Mouse (Mus musculus) myocyte (in vitro differentiated cells): ENCODE data around the gene Dirc2. TPM values are rescaled to one million over a fixed set of nuclear protein-coding genes. Genes with fewer than 3 reads are reported as not detected.

Experiments
- H3K27me3 ChIP-seq: one replicate; pipeline ENCODE4 v1.6.1; 2011; ENCODE audit not compliant: control insufficient read depth, insufficient read depth, insufficient read length
- H3K36me3 ChIP-seq: one replicate; pipeline ENCODE4 v1.6.1; 2011; ENCODE audit not compliant: control insufficient read depth, insufficient read depth
- H3K4me2 ChIP-seq: one replicate; pipeline ENCODE4 v1.6.1; 2011; ENCODE audit warnings: low read depth, control low read depth
- H3K4me3 ChIP-seq: one replicate; pipeline ENCODE4 v1.5.1; 2011; ENCODE audit warnings: mild to moderate bottlenecking, control low read depth, moderate library complexity
- H3K79me2 ChIP-seq: one replicate; pipeline ENCODE4 v1.6.1; 2011; ENCODE audit not compliant: control insufficient read depth, insufficient read depth
- H3ac ChIP-seq: one replicate; pipeline ENCODE4 v1.6.1; 2011; ENCODE audit not compliant: control insufficient read depth, insufficient read length
- CEBPB ChIP-seq: IDR thresholded peaks from 2 replicates; pipeline ENCODE4 v1.6.1; 2011; ENCODE audit warnings: mild to moderate bottlenecking, moderate library complexity; ENCODE audit not compliant: poor library complexity, insufficient read depth, severe bottlenecking
- E2F4 ChIP-seq: IDR thresholded peaks from one replicate; pipeline ENCODE4 v1.6.1; 2011; ENCODE audit warnings: mild to moderate bottlenecking, control low read depth, moderate library complexity; ENCODE audit not compliant: insufficient read depth
- MAX ChIP-seq: IDR thresholded peaks from one replicate; pipeline ENCODE4 v1.6.1; 2011; ENCODE audit warnings: low read depth, mild to moderate bottlenecking, control low read depth
- MYOD1 ChIP-seq, 3 experiments: IDR thresholded peaks; one replicate each; pipeline ENCODE4 v1.6.1; 2011; ENCODE audit warnings: control low read depth in 2 of 3, low read depth in 2 of 3, mild to moderate bottlenecking in 2 of 3, moderate library complexity in 1 of 3; ENCODE audit not compliant: insufficient read length in 2 of 3, control insufficient read depth in 1 of 3
- MYOG ChIP-seq, 3 experiments: IDR thresholded peaks; one replicate each; pipeline ENCODE4 v1.6.1; 2011; ENCODE audit warnings: control low read depth in 2 of 3, low read depth in 2 of 3, mild to moderate bottlenecking in 2 of 3; ENCODE audit not compliant: insufficient read length in 2 of 3, control insufficient read depth in 1 of 3, insufficient read depth in 1 of 3
- POLR2A ChIP-seq: IDR thresholded peaks from one replicate; pipeline ENCODE4 v1.6.1; 2011; ENCODE audit warnings: low read depth, mild to moderate bottlenecking, control low read depth, moderate library complexity; ENCODE audit not compliant: insufficient read length
- POLR2AphosphoS2 ChIP-seq: IDR thresholded peaks from one replicate; pipeline ENCODE4 v1.6.1; 2011; ENCODE audit warnings: low read depth, control low read depth; ENCODE audit not compliant: insufficient read length
- REST ChIP-seq: IDR thresholded peaks from one replicate; pipeline ENCODE4 v1.6.1; 2011; ENCODE audit warnings: mild to moderate bottlenecking, control low read depth, moderate library complexity; ENCODE audit not compliant: insufficient read depth, insufficient read length
- SRF ChIP-seq: IDR thresholded peaks from one replicate; pipeline ENCODE4 v1.6.1; 2011; ENCODE audit warnings: low read depth; ENCODE audit not compliant: control insufficient read depth, insufficient read length
- TCF12 ChIP-seq: IDR thresholded peaks from one replicate; pipeline ENCODE4 v1.6.1; 2011; ENCODE audit warnings: mild to moderate bottlenecking, control low read depth; ENCODE audit not compliant: poor library complexity, insufficient read depth, severe bottlenecking
- TCF3 ChIP-seq: IDR thresholded peaks from one replicate; pipeline ENCODE4 v1.6.1; 2011; ENCODE audit warnings: low read depth, control low read depth; ENCODE audit not compliant: insufficient read length
- USF1 ChIP-seq: IDR thresholded peaks from one replicate; pipeline ENCODE4 v1.6.1; 2011; ENCODE audit warnings: low read depth, mild to moderate bottlenecking, control low read depth, moderate library complexity
- polyA plus RNA-seq: library from polyadenylated mRNA; unstranded; fragments of >200 nt; fragmentation: generic; extraction: Trizol; gene quantifications from one replicate; pipeline ENCODE4 v1.2.1, GENCODE M21; 2012; ENCODE audit warnings: missing spikeins

The Dirc2 gene
- polyA plus RNA-seq, 1 experiment: 19.3 TPM

DNA sequence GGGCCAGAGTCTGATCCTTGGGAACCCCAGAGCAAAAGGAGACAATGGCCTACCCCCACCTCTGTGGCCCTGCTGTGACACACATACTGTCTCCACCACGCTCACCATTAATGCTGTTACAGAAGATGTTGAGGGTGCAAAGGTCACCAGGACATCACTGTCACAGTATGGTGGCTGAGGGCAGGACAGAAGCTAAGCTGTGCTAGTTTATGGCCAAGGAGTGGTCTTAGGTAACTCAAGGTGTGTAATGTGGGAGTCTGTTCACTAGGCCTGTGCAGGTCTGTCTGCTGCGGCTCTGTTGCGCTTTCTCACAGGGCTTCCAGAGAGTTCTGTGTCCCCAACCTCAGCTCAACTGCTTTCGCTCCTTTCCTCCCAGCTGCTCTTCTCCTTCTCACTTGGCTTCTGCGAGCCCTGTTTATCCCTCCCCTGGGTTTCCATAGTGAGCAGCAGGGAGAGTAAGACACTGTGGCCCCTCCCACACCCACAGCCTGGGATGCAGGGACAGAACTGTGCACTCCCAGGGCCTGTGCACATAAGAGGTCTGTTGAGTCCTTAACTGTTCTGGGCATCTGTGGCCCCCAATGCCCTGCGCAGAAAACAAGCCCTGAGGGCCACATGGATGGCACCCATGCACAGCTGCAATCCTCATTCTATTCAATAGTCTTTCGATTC, 30.9 kb downstream of the Dirc2 start:
- no peak overlapping the region for H3K4me3 ChIP-seq
- H3K79me2 ChIP-seq: no peaks in the 10 kb centered on the region
- H3K36me3 ChIP-seq: no peaks in the 10 kb centered on the region
- no peaks in the 10 kb centered on the region for H3K27me3 ChIP-seq
- no peak overlapping the region for H3ac ChIP-seq
- TF ChIP-seq POLR2AphosphoS2: no peak
- no peak for TF ChIP-seq SRF
- TF ChIP-seq POLR2A: no peak
- no peak for TF ChIP-seq E2F4
- TF ChIP-seq USF1: no peak
- no peak for TF ChIP-seq TCF3
- no peak for TF ChIP-seq MYOG (IDR thresholded peaks at IDR 0.05; ENCODE audit: control insufficient read depth in 1 of 3, insufficient read depth in 1 of 3, insufficient read length in 2 of 3, low read depth in 2 of 3)
- no peak for TF ChIP-seq TCF12
- TF ChIP-seq REST: no peak
- no peak overlapping the region for H3K4me2 ChIP-seq

DNA sequence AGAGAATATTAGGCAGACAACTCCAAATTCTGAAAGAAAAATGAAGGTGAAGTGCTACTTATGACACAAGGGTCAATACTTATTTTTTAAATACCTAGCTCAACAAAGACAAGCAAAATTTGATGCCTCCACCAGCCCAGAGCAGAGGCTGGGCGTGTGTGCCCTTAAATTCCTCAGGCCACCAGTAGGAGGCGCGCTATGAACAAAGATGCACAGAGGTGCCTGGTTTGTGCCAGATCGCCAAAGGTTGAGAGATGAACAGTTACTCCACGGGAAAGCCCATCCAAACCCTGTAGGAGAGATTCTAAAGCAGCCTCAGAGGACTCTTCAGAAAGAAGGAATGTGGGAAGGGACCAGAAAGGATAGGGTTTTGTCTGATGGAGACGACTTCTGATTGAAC, 35.1 kb downstream of the Dirc2 start:
- TF ChIP-seq E2F4 (no peak), USF1 (no peak), TCF12 (no peak), MYOD1 (IDR thresholded peaks at IDR 0.05; ENCODE audit: control insufficient read depth in 1 of 3, insufficient read length in 2 of 3, low read depth in 2 of 3) (no peak), SRF (no peak), CEBPB (no peak)
- no peaks in the 10 kb centered on the region for H3K79me2 ChIP-seq
- no peak overlapping the region for H3K4me3 ChIP-seq

DNA sequence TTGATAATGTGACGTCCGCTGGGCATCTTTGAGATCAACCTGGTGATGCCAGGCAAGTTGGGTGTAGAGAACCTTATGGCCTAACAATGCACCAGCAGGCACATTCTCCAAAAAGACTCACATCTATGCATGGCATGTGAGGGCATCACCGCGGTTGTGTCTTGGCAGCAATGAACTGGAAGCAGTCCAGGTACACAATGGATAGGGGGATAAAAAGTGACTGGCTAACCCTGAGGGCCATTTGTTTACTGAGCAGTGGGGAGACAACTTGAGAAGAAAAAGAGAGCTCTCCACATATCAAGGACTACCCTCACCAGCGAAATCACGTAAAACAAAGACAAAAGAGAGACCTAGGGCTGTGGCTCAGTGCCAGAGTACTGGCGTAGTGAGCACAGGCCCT, 37.1 kb downstream of the Dirc2 start:
- TF ChIP-seq E2F4: no peak
- TF ChIP-seq TCF12: no peak
- TF ChIP-seq SRF: no peak
- no peak for TF ChIP-seq MYOD1 (IDR thresholded peaks at IDR 0.05; ENCODE audit: control insufficient read depth in 1 of 3, insufficient read length in 2 of 3, low read depth in 2 of 3)
- TF ChIP-seq TCF3: no peak
- no peak for TF ChIP-seq CEBPB
- TF ChIP-seq MAX: no peak
- no peak for TF ChIP-seq POLR2A
- no peak for TF ChIP-seq REST
- TF ChIP-seq POLR2AphosphoS2: no peak
- TF ChIP-seq USF1: no peak
- TF ChIP-seq MYOG (IDR thresholded peaks at IDR 0.05; ENCODE audit: control insufficient read depth in 1 of 3, insufficient read depth in 1 of 3, insufficient read length in 2 of 3, low read depth in 2 of 3): no peak
- Histone ChIP-seq H3ac (no peak overlapping the region), H3K79me2 (no peaks in the 10 kb centered on the region), H3K4me2 (no peak overlapping the region), H3K36me3 (no peaks in the 10 kb centered on the region), H3K27me3 (no peaks in the 10 kb centered on the region), H3K4me3 (no peak overlapping the region)

More for the DNA sequence above, 35.1 kb downstream of the Dirc2 start:
- H3K4me2 ChIP-seq: no peak overlapping the region
- no peaks in the 10 kb centered on the region for H3K36me3 ChIP-seq
- H3ac ChIP-seq: no peak overlapping the region
- H3K27me3 ChIP-seq: no peaks in the 10 kb centered on the region

DNA sequence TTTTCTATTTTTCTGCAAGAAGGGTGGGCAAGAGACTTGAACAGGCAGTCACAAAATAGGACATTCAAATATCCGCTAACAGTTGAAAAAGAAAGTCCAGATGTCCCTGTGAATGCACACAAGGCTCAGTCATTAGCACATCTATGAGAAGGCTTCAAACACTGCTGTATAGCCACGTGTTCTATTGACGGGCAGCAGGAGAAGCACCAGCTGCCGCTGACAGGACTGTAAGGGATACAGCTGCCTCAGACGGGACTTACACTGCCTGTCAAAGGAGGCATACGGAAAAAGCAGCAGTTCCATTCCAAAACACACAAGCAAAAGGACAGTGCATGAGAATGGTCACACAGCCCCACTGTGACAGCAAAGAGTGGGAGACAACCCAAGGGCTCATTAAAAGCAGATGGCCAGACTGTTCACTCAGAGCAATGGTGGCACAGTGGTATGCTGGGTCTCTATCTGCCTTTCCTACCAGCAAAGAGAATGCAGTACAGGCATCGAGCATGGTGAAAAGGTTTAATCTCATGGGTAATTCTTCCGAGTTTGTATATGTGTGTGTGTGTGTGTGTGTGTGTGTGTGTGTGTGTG, 39.9 kb downstream of the Dirc2 start:
- H3K36me3 ChIP-seq: no peaks in the 10 kb centered on the region
- no peaks in the 10 kb centered on the region for H3K27me3 ChIP-seq
- no peak overlapping the region for H3ac ChIP-seq
- no peak overlapping the region for H3K4me3 ChIP-seq
- TF ChIP-seq CEBPB: no peak
- no peak for TF ChIP-seq POLR2A
- TF ChIP-seq MYOG (IDR thresholded peaks at IDR 0.05; ENCODE audit: control insufficient read depth in 1 of 3, insufficient read depth in 1 of 3, insufficient read length in 2 of 3, low read depth in 2 of 3): no peak
- no peak for TF ChIP-seq REST
- TF ChIP-seq USF1: no peak
- TF ChIP-seq MYOD1 (IDR thresholded peaks at IDR 0.05; ENCODE audit: control insufficient read depth in 1 of 3, insufficient read length in 2 of 3, low read depth in 2 of 3): no peak
- no peak for TF ChIP-seq E2F4
- TF ChIP-seq SRF: no peak
- no peak for TF ChIP-seq TCF3
- TF ChIP-seq MAX: no peak
- H3K79me2 ChIP-seq: no peaks in the 10 kb centered on the region
- no peak overlapping the region for H3K4me2 ChIP-seq

DNA sequence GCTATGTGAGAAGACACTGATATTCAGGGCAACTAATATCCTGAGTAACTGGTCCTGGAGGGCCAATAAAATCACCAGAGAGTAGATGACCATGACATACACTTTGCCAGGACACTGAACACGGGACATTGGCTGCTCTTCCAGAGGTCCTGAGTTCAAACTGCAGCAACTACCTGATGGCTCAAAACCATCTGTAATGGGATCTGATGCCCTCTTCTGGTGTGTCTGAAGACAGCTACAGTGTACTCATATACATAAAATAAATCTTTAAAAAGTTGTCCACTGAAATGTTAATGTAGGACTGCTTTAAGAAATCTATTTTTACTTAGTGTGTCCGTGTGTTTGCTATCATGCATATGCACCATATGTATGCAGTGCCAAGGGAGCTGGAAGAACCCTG, 42.6 kb downstream of the Dirc2 start:
- Histone ChIP-seq H3K36me3 (no peaks in the 10 kb centered on the region), H3ac (no peak overlapping the region), H3K4me3 (no peak overlapping the region), H3K27me3 (no peaks in the 10 kb centered on the region), H3K4me2 (no peak overlapping the region), H3K79me2 (no peaks in the 10 kb centered on the region)
- no peak for TF ChIP-seq POLR2AphosphoS2
- TF ChIP-seq TCF3: no peak
- no peak for TF ChIP-seq MAX
- TF ChIP-seq TCF12: no peak
- TF ChIP-seq E2F4: no peak
- TF ChIP-seq POLR2A: no peak
- no peak for TF ChIP-seq USF1
- TF ChIP-seq SRF: no peak
